Mouse (Mus musculus) midbrain, postnatal 0 days (tissue): Measurements from ENCODE around the gene Akap11. TPM values are rescaled to one million over a fixed set of nuclear protein-coding genes. Genes with fewer than 3 reads are reported as not detected.
"Not testable (repeated sequence)": the region's sequence is repeated elsewhere in the genome, so short reads cannot be mapped to it uniquely, and the experiment has no call there.

Experiments
- ATAC-seq: fragments of 200-750 bp; cut with Nextera tagmentation; 2 replicates; pipeline ENCODE4 v1.8.0; 2017; ENCODE audit warnings: moderate number of reproducible peaks, mild to moderate bottlenecking, moderate TSS enrichment, moderate library complexity; ENCODE audit not compliant: low FRiP score
- DNase-seq: peaks from one replicate; pipeline ENCODE4 v3.0.0-alpha.2; 2015; ENCODE audit warnings: low spot score
- H3K27ac ChIP-seq: fragments of 300-500 bp; sonication (generic); 2 replicates; pipeline ENCODE4 v1.5.1; 2014; ENCODE audit warnings: low read depth, mild to moderate bottlenecking, low read length, mixed read lengths
- H3K27me3 ChIP-seq: fragments of 300-500 bp; sonication (generic); 2 replicates; pipeline ENCODE4 v1.6.1; 2014; ENCODE audit warnings: low read length, control low read depth, mixed read lengths; ENCODE audit not compliant: insufficient read depth
- H3K36me3 ChIP-seq: fragments of 300-500 bp; sonication (generic); 2 replicates; pipeline ENCODE4 v1.6.1; 2014; ENCODE audit warnings: low read length, control low read depth, mixed read lengths; ENCODE audit not compliant: insufficient read depth
- H3K4me1 ChIP-seq: fragments of 300-500 bp; sonication (generic); 2 replicates; pipeline ENCODE4 v1.6.1; 2014; ENCODE audit warnings: mild to moderate bottlenecking, control low read depth, antibody characterized with exemption, low read length, mixed read lengths; ENCODE audit not compliant: insufficient read depth
- H3K4me2 ChIP-seq: fragments of 300-500 bp; sonication (generic); 2 replicates; pipeline ENCODE4 v1.6.1; 2014; ENCODE audit warnings: low read depth, mild to moderate bottlenecking, low read length, mixed read lengths; ENCODE audit not compliant: poor library complexity, severe bottlenecking
- H3K4me3 ChIP-seq: fragments of 300-500 bp; sonication (generic); 2 replicates; pipeline ENCODE4 v1.5.1; 2014; ENCODE audit warnings: low read depth, mild to moderate bottlenecking, low read length, moderate library complexity
- H3K9ac ChIP-seq: fragments of 300-500 bp; sonication (generic); replicated peaks from 2 replicates; pipeline ENCODE4 v1.6.1; 2014; ENCODE audit warnings: mild to moderate bottlenecking, low read length, moderate library complexity, mixed read lengths; ENCODE audit not compliant: poor library complexity, severe bottlenecking
- H3K9me3 ChIP-seq: fragments of 300-500 bp; sonication (generic); 2 replicates; pipeline ENCODE4 v1.6.1; 2016; ENCODE audit warnings: low read length, control low read depth
- CTCF ChIP-seq: IDR thresholded peaks from 2 replicates; pipeline ENCODE4 v1.5.1; 2016; ENCODE audit warnings: antibody characterized with exemption, mild to moderate bottlenecking
- WGBS: fragments of 180-500 bp; shearing (Covaris S2); extraction: QIAGEN DNeasy Blood & Tissue Kit; methylation state at CpG from one replicate; pipeline ENCODE4 v1.1.7; 2014; 5-methylcytosine and 5-hydroxymethylcytosine counted together
- polyA plus RNA-seq: library from polyadenylated mRNA; unstranded; fragments of >200 nt; fragmentation: Nextera tagmentation; extraction: Ambion mirVana; gene quantifications from 2 replicates; pipeline ENCODE4 v1.2.1, GENCODE M21; 2015
- total RNA-seq: library from RNA; depleted of rRNA; stranded (reverse); fragments of >200 nt; gene quantifications from 2 replicates; pipeline ENCODE4 v1.2.3, GENCODE M21; 2014

Akap11 gene
- total and polyA plus RNA-seq, 2 experiments from 2014 or later, result 33.5 to 83.0 TPM

- WGBS, result 79% methylated on average over 2 of the region's 2 CpGs
- no peak overlapping the region for H3K4me3 ChIP-seq
- peaks cover 6% of the 10 kb centered on the region for H3K36me3 ChIP-seq
- DNase-seq (no peak), ATAC-seq (no peak)
- TF ChIP-seq CTCF, result no peak
- H3K27me3 ChIP-seq, result no peaks in the 10 kb centered on the region
- no peak overlapping the region for H3K27ac ChIP-seq
- H3K9ac ChIP-seq, result no peak overlapping the region
- H3K4me2 ChIP-seq, result no peak overlapping the region
- H3K9me3 ChIP-seq, result no peaks in the 10 kb centered on the region
- no peaks in the 10 kb centered on the region for H3K4me1 ChIP-seq
These were observed 27.7 kb upstream of the Akap11 start for GRCm38 (mm10) chr14:78564292-78564691.

GRCm38 (mm10) chr14:78563211-78563610 is 26.6 kb upstream of the Akap11 start:
- peaks cover 10% of the 10 kb centered on the region for H3K36me3 ChIP-seq
- H3K27ac ChIP-seq, result no peak overlapping the region
- no peak overlapping the region for H3K4me3 ChIP-seq
- no peaks in the 10 kb centered on the region for H3K4me1 ChIP-seq
- 77% methylated on average over 7 of the region's 7 CpGs for WGBS
- no peak overlapping the region for H3K9ac ChIP-seq
- ATAC-seq, result no peak
- no peaks in the 10 kb centered on the region for H3K27me3 ChIP-seq
- no peak overlapping the region for H3K4me2 ChIP-seq
- no peak for TF ChIP-seq CTCF
- no peak for DNase-seq
- no peaks in the 10 kb centered on the region for H3K9me3 ChIP-seq

GRCm38 (mm10) chr14:78562121-78562520 is 25.5 kb upstream of the Akap11 start:
- WGBS, result 81% methylated on average over 4 of the region's 4 CpGs
- H3K4me1 ChIP-seq, result no peaks in the 10 kb centered on the region

GRCm38 (mm10) chr14:78559042-78559441 is 22.4 kb upstream of the Akap11 start:
- H3K4me3 ChIP-seq, result no peak overlapping the region
- H3K27me3 ChIP-seq, result no peaks in the 10 kb centered on the region
- WGBS, result 94% methylated on average over 8 of the region's 8 CpGs
- no peak for TF ChIP-seq CTCF
- no peak overlapping the region for H3K27ac ChIP-seq
- ATAC-seq (no peak), DNase-seq (no peak)
- H3K9ac ChIP-seq, result no peak overlapping the region
- H3K4me1 ChIP-seq, result no peaks in the 10 kb centered on the region
- H3K4me2 ChIP-seq, result no peak overlapping the region
- no peaks in the 10 kb centered on the region for H3K9me3 ChIP-seq
- H3K36me3 ChIP-seq, result peaks cover 6% of the 10 kb centered on the region; the same call in 1 of the 2 replicates

More at GRCm38 (mm10) chr14:78562121-78562520, 25.5 kb upstream of the Akap11 start:
- Histone ChIP-seq H3K4me2 (no peak overlapping the region), H3K9me3 (no peaks in the 10 kb centered on the region), H3K4me3 (no peak overlapping the region), H3K27ac (no peak overlapping the region), H3K36me3 (peaks cover 6% of the 10 kb centered on the region; the same call in 1 of the 2 replicates), H3K9ac (no peak overlapping the region), H3K27me3 (no peaks in the 10 kb centered on the region)
- no peak for TF ChIP-seq CTCF
- no peak for DNase-seq
- no peak for ATAC-seq

- 84% methylated on average over 3 of the region's 3 CpGs for WGBS
- H3K27me3 ChIP-seq, H3K36me3 ChIP-seq, H3K4me1 ChIP-seq, H3K4me3 ChIP-seq, ATAC-seq, DNase-seq, H3K9ac ChIP-seq, H3K4me2 ChIP-seq, H3K27ac ChIP-seq, H3K9me3 ChIP-seq: not testable (repeated sequence)
These were observed 18.2 kb upstream of the Akap11 start for GRCm38 (mm10) chr14:78554830-78555229.

- Histone ChIP-seq H3K4me3 (no peak overlapping the region), H3K4me1 (no peaks in the 10 kb centered on the region), H3K27me3 (no peaks in the 10 kb centered on the region), H3K36me3 (peaks cover 5% of the 10 kb centered on the region; the same call in 1 of the 2 replicates), H3K4me2 (no peak overlapping the region), H3K9me3 (no peaks in the 10 kb centered on the region), H3K27ac (no peak overlapping the region), H3K9ac (no peak overlapping the region)
- ATAC-seq, result no peak
- no peak for DNase-seq
- WGBS, result 94% methylated on average over 6 of the region's 6 CpGs
- peak; percentile 22; the same call in 1 of the 2 replicates for TF ChIP-seq CTCF
These were observed 17.1 kb upstream of the Akap11 start for GRCm38 (mm10) chr14:78553661-78554060.
